Mouse (Mus musculus): ENCODE results near the gene Chrna7.

Gene Chrna7

DNA sequence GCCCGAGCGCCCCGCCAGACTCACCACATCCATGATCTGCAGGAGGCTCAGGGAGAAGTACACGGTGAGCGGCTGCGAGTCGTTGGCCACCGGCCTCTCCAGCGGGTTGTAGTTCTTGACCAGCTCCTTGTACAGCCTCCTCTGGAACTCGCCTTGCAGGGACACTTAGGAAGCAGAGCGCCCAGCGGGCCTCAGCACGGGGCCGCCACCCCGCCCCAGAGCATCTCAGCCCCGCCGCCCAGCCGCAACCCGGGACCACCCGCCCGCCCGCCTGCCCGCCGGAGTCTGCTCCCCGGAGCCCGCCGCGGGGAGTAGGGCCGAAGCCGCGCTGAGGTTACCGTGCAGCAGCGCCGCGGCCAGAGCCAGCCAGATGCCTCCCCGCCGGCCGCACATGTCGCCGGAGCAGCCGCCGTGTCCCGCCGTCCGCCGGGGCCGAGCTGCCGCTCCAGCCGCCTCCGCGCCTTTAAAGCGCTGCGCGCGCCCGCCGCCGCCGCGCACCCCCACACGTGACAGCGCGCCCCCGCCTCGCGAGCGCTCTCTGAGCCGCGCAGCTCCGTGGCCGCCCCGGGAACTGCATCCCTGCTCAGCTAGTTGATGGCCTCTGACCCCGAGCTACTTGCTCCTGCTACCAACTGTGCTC is at the start of gene Chrna7:
TSS of gene Chrna7 (minus strand) at position 486 of the 640 bp plus-strand sequence.
- CTCF ChIA-PET, result no interaction called here

DNA sequence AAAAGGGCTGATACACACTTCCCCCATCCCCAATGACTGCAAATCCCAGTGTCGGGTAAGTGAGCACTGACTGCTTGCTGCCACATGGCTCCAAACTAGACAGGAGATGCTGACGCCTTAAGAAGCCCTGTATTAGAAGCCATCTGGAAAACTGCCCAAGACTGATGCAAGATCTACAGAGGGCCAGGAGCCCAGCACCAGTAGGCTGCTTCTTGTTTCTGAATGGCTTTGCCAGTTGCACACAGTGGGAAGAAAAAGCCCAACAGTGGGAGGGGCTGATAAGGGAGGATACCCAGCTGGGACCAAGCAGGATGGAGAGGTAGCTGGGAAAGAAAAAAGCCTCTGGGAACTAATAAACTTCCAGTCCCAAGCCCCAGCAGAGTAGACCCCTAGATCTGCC is 37.0 kb upstream of the Chrna7 start:
- CTCF ChIA-PET, result no interaction called here

DNA sequence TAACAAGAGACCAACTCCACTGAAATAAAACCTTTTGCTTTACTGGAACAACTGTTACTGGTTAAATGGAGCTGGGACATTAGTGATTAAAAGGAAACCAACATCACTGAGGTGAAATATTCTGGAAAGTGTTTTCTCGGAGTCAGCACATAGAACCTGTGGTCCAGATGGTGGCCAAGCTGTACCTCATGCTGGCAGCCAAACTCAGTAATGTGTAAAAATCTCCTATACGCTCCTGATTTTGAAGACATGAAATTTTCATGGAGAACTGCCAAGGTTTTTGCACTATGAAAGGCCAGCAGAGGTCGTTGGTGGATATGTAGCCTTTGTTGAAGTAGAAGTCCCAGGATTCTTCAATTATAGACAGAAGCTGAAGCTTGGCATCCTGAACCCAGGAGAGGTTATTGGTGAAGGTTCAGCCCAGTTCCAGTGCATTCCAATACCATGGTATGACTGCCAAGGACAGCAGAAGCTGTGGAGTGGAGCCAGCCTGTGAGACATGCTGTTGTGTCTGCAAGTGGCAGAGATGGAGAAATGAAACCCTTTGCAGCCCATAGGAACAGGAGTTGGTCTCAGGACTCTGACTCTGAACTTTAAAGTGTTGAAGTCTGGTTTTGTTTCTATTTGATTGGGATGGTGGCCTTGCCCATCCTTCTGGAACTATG is 25.6 kb upstream of the Chrna7 start:
- CTCF ChIA-PET, result no interaction called here

DNA sequence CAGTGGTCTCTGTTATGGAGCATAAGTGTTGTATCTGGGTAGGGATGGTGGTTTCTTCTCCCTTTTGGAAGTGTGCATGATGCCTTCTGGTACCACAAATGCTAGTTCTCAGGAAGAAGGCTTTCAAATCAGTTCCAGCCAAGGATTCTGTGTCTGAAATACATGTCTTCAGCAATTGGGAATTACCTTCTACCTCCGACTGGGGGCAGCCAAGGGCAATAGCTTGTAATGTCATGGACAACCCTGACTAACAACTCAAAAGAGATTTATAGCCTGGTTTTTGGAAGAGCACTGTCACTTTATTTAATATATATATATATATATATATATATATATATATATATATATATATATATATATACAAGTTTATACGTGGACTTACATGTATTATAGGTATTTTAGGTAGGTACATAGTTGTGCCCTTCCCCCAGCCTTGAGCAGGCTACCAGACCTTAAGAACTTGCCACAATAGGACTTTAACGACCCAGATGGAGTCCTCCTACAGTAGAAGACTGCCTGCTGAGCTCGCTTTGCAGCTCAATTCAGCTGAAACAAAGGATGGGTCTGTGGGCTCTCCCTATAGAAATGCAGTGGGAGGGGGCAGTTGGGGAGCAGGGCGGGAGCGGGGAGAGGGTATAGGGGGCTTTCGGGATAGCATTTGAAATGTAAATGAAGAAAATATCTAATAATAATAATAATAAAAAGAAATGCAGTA is 12.9 kb upstream of the Chrna7 start:
- CTCF ChIA-PET, result no interaction called here

DNA sequence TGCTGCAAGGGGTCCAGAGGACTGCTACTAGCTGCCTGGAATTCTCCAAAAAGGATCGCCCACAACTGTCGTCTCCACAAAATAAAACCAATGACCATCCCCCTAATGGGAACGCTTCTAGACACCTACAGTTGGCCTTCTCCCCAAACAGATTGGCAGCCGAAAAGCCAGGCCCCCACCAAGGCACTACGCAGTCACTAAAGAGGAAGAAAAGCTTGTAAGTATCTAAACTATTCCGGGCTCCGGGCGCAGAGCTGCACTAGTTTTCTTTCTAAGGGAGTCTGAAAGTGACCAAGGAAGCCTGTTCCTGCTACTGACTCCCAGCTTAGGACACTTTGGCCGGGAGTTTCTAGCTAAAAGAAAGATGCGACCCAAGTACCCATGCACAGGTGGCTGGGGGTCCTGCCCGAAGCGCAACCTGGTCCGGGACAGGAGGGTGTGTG is 707 bp downstream of the Chrna7 start:
- CTCF ChIA-PET, result no interaction called here

DNA sequence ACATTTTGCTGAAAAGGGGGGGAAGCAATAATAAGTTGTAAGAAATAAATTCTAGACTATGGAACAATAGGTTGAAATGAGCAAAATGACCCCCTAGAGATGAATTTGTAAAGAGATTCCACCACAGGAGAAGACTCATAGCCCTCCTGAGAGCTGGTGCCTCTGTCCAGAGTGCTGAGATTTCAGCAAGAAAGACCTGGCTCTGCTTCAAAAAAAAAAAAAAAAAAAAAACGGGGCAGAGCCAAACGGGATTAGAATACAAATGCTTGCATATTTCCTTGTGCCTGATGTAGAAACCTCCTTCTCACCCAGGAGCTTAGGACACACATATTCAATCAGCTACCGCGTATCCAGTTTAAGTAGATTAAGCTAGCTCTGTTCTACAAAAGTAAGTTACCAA is 2.9 kb downstream of the Chrna7 start:
- CTCF ChIA-PET, result no interaction called here

DNA sequence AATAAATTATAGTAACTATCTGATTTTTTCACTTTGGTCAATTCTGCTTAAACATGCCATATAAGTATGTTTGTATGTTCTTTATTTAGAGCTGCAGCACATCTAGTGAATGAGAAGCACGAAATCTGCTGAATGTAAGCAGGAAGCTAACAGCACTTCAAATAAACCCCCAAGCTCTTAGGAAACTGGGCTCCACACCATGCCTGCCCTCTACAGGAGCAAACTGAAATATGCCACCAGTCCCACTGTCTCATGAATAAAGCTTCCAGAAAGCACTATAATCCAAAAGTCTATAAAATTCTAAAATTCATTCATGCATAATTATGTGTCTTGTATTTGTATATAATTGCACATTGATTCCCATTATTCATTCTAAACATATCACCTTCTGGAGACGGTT is 5.2 kb downstream of the Chrna7 start:
- CTCF ChIA-PET, result no interaction called here

DNA sequence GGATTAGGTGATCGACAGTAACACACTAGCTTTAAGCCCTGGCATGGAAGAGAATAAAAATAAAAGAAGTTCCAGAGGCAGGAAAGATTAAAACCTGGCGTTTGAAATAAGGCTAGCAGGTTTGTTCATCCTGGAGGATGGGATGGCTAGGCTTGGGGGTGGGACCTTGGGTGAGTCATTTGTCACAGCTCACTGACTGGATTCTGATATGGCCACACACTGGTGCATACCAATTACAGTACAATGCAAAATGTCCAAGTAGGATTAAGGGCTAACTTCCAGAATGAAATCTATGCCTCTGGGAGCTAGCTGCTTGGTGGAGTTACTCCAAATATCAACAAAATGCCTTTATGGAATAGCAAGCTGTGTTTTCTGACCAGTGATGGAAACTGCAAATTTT is 16.8 kb downstream of the Chrna7 start:
- CTCF ChIA-PET, result no interaction called here

DNA sequence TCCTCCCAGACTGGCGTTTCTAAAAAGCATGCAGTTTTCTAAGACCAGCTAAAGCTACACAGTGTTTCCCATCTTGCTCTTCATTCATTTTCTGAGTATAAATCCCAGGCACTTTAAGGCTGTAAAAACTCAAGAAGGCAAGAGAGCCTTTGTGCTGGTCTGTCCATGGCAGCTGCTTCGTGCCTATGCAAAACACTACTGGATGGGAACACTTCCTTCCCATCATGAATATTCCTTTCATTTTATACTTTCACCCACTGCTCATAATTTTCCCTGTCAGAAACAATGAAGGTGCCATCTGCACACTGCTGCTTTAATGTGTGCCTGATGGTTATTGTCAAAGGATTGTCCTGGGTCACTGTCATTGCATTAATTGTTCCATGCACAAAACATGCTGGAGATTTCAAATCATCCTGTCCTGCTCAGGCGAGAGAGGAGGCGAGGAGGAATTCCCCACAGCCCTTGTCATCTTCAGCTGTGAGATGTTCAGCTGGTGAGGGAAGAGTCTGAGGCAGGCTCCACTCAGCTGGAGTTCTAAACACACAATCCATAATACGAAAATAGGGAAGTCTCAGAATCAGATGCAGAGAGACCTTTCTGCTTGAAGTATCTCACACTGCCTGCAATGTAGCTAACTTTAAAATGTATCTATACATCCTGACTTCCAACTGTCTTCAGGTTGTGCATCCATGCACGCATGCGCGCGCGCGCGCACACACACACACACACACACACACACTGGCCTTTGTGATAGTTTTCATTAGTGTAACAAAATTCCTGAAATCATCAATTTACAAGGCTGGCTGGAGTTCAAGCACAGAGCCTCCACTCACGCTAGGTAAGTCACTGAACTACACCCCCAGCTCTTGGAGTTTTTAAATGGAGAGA is 22.5 kb downstream of the Chrna7 start:
- CTCF ChIA-PET, result no interaction called here

DNA sequence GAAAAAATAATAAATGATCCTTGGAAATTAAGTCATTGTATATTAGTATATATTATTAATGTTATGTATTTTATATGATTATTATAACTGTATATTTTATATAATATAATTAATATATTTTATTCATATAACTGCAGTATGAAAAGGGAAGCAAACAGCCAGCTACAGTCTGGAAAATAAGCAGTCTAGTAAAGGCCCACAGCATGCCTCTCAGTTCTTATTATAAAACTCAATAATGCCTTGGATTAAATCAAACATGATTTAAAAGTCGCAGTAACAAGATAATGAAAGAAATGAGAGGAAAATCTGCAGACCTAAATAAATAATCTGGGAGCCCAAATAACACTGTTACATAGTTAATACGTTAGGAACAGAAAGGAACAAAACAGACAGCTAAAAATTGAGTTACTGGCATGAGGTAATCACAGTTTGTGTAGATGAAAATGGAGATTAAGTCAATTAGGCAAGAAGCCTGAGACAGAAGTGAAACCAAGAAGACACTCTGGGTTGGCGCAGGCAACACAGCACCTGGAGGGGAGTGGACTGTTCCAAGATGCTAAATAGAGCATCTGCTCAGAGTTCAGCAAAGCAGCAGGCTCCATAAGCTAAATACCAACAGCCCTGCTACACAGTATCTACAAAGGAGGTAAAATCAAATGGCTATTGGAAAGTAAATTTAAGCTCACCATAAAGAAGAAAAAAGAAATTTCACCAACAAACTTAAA is 42.1 kb downstream of the Chrna7 start:
- CTCF ChIA-PET, result no interaction called here

DNA sequence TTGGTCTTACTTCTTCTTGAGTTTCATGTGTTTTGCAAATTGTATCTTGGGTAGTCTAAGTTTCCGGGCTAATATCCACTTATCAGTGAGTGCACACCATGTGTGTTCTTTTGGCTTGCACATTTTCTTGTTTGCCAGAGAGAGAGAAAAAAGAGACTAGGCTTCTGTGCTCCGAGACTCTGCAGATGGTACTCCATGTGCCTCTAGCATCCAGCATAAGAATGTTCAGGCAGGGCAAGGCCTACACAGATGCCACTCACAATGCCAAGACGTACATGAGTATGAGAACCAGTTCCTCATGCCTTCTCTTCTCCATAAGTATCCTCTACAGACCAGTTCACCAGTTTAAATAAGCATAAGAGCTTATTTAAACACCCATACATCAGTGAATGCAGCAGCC is 47.8 kb downstream of the Chrna7 start:
- CTCF ChIA-PET, result no interaction called here

DNA sequence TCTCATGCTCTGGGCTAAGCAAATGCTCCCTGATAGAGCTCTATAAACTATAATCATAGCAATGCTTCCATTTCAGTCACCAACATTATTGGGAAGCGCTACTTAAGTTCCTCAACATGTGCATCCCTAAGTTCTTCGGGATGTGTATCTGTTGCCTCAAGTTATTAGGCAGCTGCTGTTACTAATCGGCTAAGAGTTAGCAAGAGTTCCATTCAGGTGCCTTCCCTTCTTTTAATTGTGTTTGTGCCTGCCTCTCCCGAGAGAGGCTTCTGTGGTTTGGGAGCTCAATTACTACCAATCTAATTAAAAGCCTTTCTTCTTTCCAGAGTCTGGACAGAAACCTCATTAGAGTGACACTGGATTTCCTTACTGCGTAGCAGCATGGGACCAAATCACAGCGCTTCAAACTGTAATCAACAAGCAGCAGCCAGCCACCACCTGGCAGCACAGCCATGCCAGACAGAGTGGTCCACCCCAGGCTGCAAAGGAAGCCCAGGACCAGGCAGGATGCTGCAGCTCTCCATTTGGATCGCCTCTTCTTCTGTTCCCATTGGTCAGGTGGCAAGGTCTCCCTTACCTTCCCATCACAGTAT is 50.0 kb downstream of the Chrna7 start:
- CTCF ChIA-PET, result no interaction called here

DNA sequence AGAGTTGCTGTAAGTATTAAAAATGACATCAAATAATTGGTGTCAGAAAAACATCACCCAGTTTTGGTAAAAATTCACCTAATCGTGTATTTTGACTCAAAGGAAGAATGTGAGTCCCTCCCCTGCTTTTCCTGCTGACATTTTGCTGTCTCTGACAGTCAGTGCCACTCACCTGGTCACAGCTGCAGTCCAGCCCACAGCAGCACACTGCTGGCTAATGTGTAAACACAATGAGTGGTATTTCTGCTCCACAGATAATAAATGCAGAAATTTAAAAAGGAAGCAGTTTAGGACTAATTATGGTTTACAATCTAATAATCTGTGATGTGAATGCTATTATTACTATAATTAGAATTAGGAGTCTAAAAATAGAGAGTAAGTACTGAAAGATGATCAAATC is 59.1 kb downstream of the Chrna7 start:
- CTCF ChIA-PET, result no interaction called here

DNA sequence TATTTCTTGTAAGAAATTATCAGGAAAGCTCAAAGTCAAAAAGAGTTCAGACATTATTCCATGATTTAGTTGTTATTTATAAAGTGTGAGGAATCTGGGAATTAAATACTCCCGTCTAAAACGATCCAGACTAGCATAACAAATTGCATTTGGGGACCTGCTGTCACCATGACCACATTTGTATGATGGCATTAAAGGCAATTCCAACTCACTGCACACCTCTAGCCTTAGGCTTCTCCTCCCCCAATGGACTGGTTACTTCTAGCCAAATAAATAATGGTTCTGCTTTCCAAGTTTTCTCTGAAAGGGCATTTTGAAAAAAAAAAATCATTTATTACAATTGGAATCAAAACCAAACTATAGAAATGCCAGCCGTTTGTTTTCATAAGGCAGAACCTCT is 63.6 kb downstream of the Chrna7 start:
- CTCF ChIA-PET, result no interaction called here

DNA sequence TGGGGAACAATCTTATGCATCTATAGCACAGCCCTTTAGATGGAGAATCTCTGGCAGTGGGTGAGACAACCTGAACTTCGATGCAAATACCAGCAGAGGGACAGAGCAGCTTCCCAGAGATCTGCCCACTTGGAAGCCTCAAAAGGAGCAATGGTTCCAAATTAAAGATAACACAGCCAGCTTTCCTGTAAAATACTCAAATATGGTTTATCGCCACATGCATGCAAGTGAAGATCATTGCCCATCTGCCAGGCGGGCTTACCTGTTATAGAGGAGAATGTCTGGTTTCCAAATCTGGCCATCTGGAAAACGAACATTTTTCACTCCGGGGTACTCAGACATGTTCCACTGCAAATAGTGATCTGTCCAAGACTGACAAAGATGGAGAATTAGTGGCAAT is 64.0 kb downstream of the Chrna7 start:
- CTCF ChIA-PET, result no interaction called here

DNA sequence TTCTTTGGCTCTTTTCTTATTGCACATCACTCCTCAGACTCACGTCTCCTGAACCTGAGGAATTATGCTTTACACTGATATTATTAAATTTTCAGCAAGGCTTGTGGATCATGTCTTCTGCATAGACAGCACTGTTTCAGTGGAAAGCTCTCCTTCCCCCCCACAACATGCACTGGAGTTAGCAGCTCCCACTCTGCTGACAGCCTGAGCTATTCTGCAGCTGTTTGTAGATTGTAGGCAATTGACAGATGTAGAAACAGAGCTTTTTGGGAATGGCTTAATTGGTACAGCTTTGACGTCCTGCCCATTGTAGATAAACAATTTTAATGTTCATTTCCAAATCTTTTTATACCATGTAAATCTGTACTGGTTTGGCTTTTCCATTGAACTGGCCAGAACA is 89.8 kb downstream of the Chrna7 start:
- CTCF ChIA-PET, result no interaction called here

DNA sequence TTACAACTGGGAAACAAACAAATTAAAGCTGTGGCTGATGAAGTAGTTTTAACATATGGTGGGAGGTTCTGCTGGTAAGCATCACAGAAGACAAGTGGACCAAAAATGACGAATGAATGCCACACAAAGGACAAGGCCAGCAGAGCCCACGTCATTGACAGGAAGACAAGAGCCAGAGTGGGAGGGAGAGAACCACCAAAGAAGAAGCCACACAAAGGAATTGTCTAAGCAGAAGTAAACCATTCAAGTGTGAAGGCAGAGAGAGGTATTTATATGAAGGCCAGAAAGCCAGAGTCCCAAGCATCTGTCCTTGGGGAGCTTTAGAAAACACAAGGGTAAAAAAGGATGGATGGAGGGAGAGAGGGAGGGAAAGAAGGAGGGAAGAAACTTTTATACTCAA is 98.7 kb downstream of the Chrna7 start:
- CTCF ChIA-PET, result no interaction called here

DNA sequence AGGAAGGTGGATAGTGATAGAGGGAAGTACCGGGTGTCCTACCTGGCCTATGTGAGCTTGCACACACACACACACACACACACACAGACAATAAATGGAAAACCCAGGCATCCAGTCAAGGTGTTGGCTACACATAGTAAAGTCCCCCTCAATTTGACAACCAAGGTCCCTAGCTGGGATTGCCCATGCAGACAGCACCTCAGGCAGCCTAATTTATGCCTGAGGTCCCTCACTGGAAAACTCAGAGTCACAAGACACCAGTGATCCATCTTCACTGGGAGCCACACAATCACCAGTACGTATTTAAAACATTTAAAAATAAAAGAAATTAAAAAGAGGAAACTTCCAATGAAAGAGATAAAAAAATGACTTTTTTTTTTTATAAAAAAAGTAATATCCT is 99.1 kb downstream of the Chrna7 start:
- CTCF ChIA-PET, result no interaction called here

DNA sequence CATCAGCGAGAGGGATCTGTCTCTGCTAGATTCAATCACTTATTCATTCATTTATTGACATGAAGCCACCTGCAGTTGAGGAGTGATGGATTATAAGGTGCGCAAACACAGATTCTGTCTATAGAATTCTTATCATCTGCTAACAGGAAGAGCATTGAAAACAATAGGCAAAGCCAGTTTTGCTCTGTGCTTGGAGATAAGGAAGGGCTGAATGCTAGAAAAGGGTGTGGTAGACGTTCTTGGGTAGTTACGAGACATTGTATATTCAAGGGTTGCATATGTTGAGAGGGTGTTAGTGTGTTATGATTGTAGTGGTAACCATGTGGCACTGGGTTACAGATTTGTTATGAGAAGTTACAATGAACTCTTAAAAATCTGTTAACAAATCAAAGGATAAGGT is 103.0 kb downstream of the Chrna7 start:
- CTCF ChIA-PET, result no interaction called here

DNA sequence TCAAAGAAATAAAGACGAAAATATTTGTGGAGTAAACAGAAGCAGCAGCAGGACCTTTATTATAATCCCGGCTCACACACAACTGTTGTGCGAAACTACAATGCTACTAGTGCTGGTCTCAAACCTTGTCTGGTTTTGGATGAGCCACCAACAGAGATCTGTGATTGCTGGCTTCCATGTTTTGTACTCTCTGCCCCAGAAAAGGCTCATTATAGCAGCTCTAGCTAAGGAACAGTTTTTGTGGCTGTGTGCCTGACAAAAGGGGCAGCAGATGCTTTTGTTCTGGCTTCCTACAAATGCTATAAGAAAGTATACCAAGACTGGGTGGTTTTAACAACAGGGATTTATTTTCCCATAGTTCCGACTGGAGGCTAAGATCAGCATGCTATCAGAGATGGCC is 126.4 kb downstream of the Chrna7 start:
- CTCF ChIA-PET, result no interaction called here

DNA sequence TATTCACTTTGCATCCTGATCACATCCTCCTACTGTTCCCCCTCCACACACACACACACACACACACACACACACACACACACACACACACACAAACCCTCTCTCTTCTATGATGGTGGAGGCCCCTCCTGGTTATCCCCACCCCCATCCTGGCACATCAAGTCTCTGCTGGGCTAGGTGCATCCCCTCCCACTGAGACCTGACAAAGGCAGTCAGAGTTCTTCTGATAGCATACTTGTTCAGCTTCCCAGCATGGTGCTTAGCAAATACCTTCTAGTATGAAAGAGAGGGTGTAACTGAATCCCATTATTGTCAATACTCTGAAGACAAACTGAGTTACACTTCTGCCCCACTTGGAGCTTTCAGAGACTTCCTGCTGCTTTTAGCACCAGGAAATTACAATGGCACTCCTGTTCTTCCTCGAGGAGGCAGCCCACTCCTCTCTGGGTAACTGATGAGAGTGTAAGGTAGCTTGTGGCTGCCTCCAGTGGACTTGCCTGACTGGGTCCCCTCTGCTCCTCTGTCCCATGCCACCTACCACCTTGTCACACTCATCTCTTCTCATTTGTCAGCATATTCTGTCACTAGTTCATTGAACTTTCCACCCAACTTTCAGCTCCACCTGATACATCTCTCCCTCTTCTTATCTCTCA is 127.9 kb downstream of the Chrna7 start:
- CTCF ChIA-PET, result no interaction called here
